Mouse (Mus musculus): ENCODE measurements around the gene Aim2. TPM values are rescaled to one million over a fixed set of nuclear protein-coding genes. Genes with fewer than 3 reads are reported as not detected.
"Not testable (repeated sequence)": the region's sequence is repeated elsewhere in the genome, so short reads cannot be mapped to it uniquely, and the experiment has no call there.

Aim2 gene
- total RNA-seq (2022) = under 1 TPM in 1 of 4 experiments, not detected in 3; 0.58 TPM

DNA sequence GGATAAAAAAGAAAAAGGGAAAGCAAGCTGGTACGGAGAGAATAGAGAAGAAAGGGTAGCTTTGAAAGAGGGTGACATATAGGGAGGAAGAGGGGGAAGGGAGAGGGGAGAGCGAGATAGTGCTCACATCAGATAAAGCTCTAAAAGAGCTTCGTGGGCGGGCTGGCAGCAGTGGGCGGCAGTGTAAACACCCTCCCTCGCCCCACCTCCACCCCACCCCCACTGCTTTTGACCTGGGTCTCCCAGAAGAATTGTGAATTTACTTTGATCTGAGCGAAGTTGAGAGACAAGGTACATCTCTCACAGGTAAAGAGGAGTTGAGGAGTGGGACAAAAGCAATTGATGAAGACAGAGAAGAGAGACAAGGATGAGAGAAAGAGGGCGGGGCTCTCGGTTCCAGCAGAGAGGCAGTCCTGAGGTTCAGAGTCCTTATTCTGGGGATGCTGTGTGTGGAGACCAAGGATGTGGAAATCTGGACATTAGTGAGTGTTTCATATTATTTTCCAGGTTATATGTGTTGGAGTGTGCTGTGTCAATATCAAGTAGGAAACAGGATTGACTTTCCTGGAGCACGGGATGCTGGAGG is at the start of gene Aim2:
Gene Aim2 (plus strand): TSS at position 508 of the 586 bp plus-strand sequence.
- no peak for DNase-seq (ENCODE audit: low spot score in 2 of 2)

DNA sequence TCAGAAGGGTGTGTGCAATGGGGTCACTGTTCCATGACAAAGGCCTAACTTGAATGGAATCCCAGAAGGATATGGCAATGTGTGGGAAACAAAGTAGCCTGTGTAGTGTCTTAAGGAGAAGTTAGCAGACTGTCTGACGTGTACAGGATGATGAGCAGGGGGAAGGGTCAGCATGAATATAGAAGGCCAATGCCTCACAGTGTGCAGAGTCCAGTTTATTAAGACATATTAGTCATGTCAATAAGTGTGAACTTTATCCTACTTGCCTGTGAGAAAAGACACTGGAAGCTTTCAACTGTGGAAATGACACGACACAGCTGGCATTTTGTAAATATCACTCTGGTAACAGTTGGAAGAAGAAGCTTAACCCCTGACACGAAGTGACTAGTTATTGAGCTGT is 47.9 kb upstream of the Aim2 start:
- not testable (repeated sequence) for DNase-seq (ENCODE audit: low spot score in 2 of 2)

DNA sequence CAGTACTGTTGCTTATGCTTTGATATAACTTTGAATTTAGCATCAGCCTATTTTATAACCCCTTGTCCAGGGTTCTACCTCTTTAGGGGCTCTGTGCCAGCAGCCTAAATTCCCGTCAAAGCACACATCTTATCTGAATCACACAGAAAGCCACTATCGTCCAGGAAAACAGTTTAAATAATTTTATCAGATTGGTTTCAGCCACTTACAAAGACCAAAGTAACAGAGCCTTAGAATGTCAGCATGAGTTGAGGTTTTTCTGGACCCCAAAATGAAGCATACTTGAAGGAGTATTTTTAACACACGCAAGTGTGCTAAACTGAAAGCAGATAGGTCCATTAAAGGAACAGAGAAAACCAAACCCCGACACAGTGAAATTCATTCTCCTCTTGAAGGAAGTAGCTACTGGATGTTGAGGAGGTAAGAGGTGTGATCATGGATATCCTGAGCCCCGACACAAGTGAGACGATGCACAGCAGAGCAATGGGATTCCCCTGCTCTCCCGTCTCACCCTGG is 37.1 kb upstream of the Aim2 start:
- DNase-seq (ENCODE audit: low spot score in 2 of 2) = not testable (repeated sequence)

DNA sequence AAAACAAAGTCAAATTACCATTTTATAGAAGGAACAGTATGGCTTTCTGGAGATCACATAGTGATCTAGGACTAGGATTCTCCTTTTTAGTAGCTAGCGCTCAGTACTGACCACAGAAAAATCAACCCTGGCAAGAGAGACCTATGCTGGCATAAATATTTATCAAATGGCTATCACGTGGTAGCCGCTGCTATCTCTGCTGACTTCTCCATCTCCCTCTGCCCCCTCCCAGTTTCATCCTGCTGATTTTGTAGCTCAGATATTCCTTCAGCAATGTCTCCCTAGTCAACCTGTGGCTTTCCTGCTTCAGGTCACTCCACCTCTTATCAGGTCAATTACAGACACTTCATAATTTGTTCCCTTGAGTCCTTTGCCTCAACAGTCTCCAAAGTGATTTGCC is 35.0 kb upstream of the Aim2 start:
- no peak for DNase-seq (ENCODE audit: low spot score in 2 of 2)

DNA sequence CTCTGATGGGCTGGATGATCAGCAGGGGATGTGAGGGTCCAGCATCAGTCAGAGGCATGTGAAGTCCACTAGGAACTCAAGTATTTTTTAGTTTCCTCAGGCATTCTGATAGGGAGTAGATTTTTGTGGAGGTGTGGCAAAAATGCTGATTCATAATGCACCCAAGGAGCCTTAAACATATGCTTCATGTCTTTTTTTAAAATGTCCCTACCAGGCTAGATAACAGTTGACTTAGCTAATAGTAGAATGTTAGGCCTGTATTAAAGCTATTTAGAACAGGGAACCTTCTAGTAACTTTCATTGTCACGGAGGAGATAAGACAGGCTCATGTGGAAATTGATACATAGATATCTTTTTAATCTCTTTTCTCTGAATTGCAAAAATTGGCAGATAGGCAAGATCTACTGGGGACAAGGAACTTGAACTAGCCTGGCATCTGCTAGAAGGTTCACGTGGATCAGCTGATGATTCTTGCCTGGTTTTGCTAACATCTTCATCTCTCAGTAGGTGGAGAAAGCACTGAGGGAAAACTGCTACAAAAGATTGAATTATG is 32.7 kb upstream of the Aim2 start:
- no peak for DNase-seq (ENCODE audit: low spot score in 2 of 2)

DNA sequence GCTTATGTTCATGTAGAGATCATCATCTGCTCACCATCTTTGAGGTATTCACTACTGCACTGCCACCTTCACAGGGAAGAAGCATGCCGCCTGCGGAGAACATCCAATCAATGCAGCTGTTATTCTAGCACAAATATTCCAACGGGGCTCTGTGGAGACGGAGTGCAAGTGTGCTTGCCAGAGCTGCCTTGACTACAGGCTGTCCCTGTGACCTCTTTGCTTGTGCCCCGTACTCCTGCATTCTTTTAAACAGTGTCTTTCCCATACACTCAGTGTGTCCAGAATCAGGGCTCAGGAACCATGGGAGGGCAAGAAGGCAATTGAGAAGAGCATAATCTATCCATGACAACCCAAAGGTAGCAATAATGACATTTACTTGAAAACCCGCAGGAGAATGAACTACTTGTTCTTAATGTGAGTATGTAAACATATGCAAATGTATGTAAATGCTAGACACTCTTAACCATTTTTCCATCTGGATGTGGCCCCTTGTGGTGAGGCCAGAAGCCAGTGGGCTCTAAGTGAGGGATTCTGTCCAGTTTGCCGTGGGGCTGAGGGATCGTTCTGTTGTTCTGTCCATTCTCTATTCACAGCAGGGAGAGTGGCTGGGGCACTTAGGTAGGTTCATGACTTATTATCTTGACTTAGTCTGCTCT is 29.0 kb upstream of the Aim2 start:
- DNase-seq (ENCODE audit: low spot score in 2 of 2) = no peak

DNA sequence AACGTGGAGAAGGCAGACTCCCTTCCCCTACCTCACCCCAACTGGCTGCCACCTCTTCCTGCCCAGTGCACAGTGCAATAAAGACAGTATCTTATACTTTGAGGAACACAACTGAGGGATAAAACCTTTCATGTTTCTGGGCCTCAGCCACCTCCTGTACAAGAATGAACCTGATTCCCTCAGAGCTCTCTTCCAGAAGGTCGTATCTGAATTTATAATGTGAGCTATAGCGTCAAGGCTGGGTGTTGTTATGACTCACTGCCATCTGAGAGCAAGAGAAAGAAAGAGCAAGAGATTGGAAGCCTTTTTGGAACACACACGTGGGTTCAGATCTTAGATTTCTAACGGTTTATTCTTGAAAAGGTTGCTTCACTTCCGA is 28.4 kb upstream of the Aim2 start:
- no peak for DNase-seq (ENCODE audit: low spot score in 2 of 2)

DNA sequence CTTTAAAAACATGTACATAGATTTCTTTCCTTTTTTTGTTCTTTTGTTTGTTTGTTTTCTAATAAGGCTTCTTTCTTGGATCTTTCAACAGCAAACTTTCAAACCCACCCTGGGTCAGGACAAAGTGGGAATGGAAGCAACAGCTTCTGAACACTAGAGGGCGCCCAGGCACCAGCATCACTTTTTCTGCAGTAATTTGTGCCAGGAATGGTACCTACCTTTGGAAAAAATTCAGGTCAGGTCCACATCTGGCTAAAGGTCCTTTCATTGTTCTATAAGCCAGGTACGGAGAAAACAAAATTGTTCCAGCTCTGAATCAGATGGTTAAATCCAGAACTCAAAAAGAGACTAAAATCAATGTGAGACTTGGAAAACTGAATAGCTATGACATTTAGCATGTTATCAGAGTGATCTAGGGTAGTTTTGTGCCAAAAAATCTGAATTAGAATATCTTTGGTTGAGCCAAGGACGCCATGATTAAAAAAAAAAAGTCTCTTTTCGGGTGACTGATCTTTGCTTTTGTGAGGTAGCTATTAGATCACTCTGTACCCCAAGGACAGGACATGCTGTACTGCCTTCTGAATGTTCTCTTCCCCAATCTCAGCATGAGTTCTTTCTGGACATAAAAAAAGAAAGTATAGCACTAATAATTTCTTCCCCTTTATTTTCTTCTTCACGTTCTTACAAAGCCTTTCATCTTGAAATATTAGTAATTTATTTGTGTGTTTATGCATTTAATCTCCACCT is 26.7 kb upstream of the Aim2 start:
- no peak for DNase-seq (ENCODE audit: low spot score in 2 of 2)

DNA sequence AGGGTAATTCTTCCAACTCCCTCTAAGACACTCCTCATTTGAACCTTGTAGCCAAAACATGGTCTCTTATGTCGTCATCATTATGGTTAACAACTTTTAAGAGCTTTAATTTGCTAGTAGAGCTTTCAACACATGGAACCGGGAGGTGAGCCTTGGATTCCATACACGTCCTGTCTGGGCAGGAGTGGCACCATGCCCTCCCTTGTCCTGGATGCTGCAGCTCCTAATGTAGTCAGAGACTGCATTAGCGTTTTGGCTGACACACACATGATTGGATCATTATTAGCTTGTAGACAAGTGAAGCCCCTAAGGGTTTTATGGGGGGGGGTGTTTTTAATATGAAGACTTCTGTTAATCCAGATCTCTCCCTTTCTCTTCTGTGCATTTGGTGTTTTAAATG is 25.7 kb upstream of the Aim2 start:
- no peak for DNase-seq (ENCODE audit: low spot score in 2 of 2)

DNA sequence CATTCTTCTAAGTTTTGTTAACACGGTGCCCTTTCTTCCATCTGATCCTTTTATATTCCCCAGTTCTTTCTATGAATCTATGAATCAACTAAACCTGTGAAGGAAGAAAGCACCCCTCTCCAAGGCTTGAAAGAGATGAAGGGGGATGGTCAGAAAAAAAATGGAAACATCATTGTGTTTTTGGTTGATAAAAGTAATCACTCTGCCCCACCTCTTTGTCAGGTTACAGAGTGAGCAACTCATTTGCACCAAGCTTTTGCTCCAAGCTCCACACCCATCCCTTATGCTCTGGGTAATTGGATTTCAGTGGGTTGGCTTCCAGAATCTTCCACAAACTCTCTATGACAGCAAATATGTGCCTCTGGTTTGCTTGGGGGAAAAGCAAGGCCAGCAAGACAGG is 25.3 kb upstream of the Aim2 start:
- no peak for DNase-seq (ENCODE audit: low spot score in 2 of 2)

DNA sequence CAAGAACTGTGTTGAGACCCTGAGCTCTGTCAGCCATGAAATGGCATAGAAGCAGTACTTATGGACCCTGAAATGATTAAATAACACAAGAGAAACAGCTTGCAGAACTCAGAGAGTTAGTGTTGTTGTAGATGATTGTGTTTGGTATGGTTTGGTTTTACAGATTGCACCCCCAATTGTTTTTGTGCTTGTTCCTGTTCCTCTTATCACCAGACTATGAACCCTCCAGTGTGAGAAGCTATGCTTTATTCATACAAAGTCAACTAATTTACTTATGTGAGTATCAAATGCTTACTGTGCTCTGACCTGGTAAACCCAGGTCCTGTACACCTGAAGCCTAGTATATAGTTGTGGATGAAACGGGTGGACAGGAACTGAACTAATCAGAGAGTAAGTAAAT is 24.1 kb upstream of the Aim2 start:
- DNase-seq (ENCODE audit: low spot score in 2 of 2) = no peak

DNA sequence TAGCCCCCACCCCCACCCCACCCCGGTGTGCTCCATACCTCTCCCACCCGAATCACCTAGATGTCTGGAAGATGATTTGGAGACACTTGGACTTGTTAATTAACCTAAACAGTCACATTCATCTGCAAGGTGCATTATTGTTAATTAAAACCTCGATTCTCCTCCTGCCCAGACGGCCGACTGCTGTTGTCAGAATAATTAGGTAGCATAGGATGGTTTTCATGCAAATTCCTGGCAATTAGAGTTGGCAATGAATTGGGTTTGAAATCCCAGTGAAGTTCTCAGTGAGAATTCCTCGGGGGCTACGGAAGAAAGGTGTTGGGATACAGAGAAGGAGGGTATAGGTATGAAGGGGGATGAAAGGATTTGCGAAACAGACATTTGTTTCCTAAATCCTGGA is 22.2 kb upstream of the Aim2 start:
- no peak for DNase-seq (ENCODE audit: low spot score in 2 of 2)

DNA sequence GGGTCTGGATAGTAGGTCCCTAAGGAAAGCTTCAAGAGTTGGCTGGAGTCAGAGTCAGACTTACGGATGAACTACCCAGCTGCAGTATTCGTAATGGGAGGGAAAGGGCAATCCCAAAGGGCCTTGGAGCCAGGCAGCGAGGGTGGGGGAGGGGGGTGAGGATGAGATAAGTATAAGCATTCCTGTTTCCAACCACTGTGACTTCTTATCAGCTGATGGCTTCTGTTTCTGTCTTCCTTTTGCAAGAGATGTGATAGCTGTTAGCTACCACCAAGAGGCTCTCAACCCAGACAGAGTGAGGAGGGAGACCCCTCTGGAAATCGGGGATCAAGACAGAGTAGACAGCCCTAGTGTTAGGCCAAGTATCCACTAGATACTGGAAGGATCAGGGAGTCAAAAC is 21.5 kb upstream of the Aim2 start:
- no peak for DNase-seq (ENCODE audit: low spot score in 2 of 2)

DNA sequence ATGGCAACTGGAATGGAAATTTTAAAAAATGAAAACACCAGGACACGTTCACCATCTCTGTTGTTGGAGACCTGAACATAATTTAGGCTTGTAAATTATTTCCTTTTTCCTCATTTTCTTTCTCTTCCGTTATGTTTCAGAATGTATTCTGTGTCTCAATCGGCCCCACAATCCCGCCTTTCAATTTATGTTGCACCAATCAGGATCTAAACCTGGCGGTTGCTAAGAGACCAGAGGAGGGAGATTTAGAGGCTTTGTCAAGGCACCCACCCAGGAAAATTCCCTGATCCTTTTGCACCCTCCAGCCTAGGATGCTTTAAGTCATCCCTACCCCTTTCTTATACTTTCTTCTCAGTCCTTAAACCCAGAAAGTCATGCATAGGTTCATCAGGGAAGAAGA is 20.9 kb upstream of the Aim2 start:
- DNase-seq (ENCODE audit: low spot score in 2 of 2) = no peak

DNA sequence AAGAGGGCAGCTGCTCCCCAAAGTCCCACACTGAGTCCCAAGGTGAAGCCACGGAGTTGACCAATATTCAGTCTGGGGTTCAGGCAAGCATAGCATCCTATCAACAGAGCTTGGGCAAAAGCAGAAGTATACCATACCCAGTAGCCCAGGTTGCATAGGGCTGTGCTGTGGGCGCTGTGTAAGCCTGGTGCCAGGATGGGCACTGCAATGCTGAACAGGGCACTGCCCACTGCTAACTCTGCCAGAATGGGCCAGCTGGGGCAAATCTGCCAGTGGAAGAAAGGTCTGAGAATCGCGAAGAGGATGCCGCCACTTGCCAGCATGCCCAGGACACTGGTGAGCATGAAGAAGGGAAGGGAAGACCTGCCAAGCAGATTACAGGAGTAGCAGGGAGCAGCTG is 18.3 kb upstream of the Aim2 start:
- DNase-seq (ENCODE audit: low spot score in 2 of 2) = no peak

DNA sequence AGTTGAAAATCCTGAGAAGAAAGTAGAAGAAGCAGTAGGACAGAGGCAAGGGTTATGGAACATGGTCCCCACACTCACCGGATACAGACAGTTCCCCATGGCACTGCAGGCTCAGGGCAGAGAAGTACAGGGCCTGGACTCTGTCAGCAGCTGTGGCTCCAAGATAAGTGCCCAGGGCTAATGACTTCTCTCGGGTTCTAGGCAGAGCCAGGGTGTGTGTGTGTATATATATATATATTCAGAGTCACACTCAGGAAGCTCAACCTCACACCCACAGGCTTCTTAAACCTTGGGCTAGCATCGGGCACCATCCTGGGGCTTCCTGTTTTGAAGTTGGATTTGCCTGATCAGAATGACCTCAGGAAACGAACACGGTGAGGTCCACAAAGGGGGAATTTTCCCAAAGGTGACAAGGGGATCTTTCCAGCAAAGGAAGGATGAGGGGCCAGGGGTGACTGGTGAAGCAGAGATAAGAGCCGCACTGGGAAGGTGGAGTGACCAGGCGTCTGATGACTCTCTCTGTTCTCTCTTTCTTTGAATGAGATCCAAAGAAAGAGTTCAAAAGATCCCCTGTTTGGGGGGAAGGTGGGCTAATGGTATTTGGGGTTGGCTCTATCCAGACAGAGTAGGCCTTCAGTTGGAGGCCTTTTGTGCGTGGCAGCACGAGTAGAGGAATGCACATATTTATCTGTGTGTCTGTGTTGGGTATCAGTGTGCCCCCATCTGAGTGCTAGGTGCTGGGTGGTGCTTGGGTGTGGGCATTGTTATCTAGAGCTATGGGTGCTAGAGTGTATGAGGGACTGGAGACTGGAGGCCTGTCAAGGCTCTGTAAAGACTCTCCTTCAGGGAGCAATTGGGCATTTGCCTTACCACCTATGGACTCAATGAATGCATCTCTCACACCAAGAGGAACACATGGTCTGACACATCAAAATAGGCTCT is 17.1 kb upstream of the Aim2 start, which contains the start of gene Ackr1:
Gene Ackr1 (minus strand): TSS at position 439 of the 942 bp plus-strand sequence.
- no peak for DNase-seq (ENCODE audit: low spot score in 2 of 2)

DNA sequence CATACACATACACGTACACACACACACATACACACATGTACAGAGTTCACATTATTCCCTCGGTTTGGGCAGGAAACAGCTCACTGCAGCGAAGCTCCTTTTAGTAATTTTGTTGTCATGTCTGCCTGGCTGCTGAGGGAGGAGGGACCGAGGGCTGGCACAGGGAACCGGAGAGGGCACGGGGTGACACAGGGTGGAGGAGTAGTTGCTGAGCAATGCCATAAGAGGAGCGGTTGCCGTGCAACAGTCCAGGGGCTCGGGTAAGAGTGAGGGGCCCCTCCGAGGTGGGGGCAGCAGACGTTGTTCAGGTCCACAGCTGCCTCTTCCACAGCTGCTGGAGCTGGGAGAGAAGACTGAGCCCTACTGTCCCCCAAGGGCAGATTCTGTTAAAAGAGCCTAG is 14.8 kb upstream of the Aim2 start:
- DNase-seq (ENCODE audit: low spot score in 2 of 2) = no peak

DNA sequence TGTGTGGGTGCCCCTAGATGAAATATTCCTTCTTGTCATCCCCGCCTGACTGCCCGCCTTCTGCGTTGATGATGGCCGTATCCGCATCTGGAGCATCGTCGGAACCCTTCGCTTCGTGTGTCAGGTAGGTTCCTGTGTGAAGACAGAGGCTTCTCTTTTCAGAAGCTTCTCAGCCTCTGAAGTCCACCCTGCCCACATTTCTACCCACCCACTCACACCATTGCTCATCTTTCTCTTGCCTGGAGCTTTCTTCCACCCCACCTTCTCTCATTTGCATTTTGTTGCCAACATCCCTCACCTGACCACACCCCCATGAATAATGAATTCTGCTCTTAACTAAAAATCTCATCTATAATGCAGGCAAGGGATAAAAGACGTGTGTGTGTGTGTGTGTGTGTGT is 13.7 kb upstream of the Aim2 start:
- DNase-seq (ENCODE audit: low spot score in 2 of 2) = no peak

DNA sequence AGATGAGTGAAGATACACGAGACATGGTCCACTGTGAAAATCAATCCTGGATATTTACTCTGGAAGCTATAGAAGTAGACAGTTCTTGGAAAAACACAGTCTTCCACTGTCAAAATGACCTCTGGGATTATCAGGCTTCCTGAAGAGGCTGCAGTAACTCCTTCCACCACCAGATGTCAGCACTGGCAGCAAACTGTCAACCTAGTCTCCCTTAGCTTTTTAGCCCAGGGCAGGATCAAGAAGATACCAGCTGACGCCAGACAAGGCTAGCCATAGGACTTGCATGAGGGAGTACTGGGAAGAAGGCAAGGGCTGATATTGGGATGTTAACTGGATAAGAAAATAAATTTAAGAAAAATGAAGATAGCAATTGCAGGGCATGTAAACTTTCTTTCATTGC is 11.1 kb upstream of the Aim2 start:
- DNase-seq (ENCODE audit: low spot score in 2 of 2) = no peak

DNA sequence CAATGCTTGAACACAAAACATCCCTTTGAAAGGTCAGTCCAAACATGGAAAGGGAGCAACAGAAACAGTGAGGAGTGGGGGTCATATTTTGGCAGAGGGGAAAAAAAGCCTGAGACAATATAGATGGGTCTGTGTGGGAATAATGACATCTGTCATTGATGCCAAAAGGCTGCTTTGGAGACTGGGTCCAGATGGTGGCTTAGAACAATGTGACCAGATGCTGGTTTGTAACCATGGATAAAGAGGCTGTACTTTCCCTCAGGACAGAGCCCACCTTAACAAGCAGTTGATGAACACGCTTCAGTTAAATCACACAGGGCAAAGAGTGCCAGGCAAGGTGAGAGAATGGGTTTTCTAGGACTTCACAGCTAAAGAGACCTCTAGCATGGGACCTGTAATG is 8.3 kb upstream of the Aim2 start:
- no peak for DNase-seq (ENCODE audit: low spot score in 2 of 2)

DNA sequence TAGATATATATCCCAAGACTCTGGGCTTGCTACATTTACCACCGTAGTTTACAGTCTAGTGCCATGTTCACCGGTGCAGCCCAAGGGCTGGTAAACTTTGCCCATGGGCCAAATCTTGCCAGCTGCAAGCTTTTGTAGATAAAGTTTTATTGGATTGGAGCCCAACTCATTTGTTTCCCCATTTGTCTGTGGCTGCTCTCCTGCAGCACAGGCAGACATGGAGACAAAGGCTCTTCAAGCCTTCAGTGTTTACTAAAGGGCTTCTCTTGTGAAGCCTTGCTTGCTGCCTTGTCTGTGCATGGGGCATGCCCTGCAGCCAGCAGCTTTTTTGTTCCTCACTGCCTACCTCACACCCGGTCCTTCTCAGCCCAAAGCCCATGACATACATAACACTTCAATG is 6.7 kb upstream of the Aim2 start:
- no peak for DNase-seq (ENCODE audit: low spot score in 2 of 2)
